Mouse (Mus musculus): ENCODE data around the gene Psmg1. TPM values are rescaled to one million over a fixed set of nuclear protein-coding genes. Genes with fewer than 3 reads are reported as not detected.
A peak's percentile ranks its signal among the peaks of the same experiment; 100 is the strongest.
"Not testable (repeated sequence)": the region's sequence is repeated elsewhere in the genome, so short reads cannot be mapped to it uniquely, and the experiment has no call there.

The Psmg1 gene
- 70.8 and 76.0 TPM in 2 replicates for polyA plus RNA-seq (2015; fragmentation: Nextera tagmentation; extraction: Ambion mirVana)

DNA sequence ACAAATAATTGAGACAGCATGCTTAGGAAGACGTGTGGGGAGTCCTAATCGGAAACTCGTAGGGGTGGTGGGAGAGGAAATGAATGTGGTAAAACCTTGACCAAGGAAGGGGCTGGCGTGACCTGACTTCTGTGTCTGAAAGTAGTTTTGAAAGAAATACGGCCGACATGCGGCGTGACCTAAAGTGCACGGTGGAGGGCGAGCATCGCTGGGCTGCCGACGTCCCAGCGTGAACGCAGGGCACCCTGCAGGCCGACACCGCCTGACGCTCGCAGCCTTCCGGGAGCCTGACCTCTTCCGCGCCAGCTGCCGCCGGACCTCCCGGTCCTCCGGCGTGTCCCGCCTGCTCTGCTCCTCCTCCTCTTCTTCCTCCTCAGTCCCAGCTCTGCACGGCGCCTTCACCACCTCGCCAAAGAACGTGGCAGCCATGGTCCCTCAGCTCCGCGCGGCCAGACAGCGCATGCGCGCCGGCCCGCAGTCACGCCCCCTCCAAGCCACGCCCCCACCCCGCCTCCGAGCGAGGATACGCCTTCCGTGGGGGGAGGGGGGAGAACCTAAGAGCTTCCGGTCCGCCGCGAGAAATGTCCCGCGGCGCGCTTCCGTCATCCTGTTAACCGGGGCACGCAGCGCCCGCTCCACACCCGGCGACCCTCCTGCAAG is at the start of gene Psmg1:
Gene Psmg1 (minus strand): TSS at position 499 of the 660 bp plus-strand sequence.
- Histone ChIP-seq H3K9ac (ENCODE audit: low read depth, low read length) (peak within 1 kb of the TSS; percentile 89), H3K4me2 (ENCODE audit: low read depth, low read length) (peak within 1 kb of the TSS; percentile 79), H3K36me3 (ENCODE audit: control insufficient read depth, insufficient read depth, low read length) (0 out of 2 replicates have a peak, but pooled peaks cover 6% of the 10 kb centered on the region), H3K4me1 (ENCODE audit: control insufficient read depth, insufficient read depth, low read length) (peaks cover 7% of the 10 kb centered on the region; the same call in 1 of the 2 replicates), H3K27me3 (replicated peaks; ENCODE audit: control insufficient read depth, insufficient read depth, low read length) (no peaks in the 10 kb centered on the region), H3K27ac (ENCODE audit: low read length) (peak within 1 kb of the TSS; percentile 82), H3K9me3 (ENCODE audit: control insufficient read depth, low read length) (no peaks in the 10 kb centered on the region), H3K4me3 (ENCODE audit: low read length) (peak within 1 kb of the TSS; percentile 87)
- peak; percentile 95 for ATAC-seq
- WGBS, result under 1% methylated on average over 61 of the region's 62 CpGs

DNA sequence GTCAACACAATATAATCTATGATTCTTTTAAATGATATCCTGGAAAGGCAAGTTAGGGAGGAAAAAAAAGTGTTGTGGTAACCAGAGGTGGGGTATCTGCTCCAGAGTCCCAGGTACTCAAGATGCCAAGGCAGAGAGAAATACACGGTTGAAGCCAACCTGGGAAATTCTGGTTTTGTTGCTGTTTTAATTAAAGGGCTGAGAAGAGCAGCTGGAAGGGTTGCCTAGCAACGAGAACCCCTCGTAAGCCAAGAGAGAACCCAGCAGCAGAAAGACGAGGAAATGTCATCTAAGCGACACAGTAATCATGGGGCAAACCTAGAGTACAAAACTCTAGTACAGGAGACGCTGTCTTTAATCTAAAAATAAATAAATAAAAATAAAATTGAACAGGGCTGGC is 48.8 kb upstream of the Psmg1 start:
- WGBS, result 67% methylated on average over 6 of the region's 6 CpGs
- Histone ChIP-seq H3K27me3 (replicated peaks; ENCODE audit: control insufficient read depth, insufficient read depth, low read length) (no peaks in the 10 kb centered on the region), H3K4me2 (ENCODE audit: low read depth, low read length) (no peak overlapping the region), H3K9ac (ENCODE audit: low read depth, low read length) (no peak overlapping the region), H3K9me3 (ENCODE audit: control insufficient read depth, low read length) (no peaks in the 10 kb centered on the region), H3K4me3 (ENCODE audit: low read length) (no peak overlapping the region), H3K4me1 (ENCODE audit: control insufficient read depth, insufficient read depth, low read length) (no peaks in the 10 kb centered on the region), H3K27ac (ENCODE audit: low read length) (no peak overlapping the region), H3K36me3 (ENCODE audit: control insufficient read depth, insufficient read depth, low read length) (peaks cover 24% of the 10 kb centered on the region)
- no peak for ATAC-seq

DNA sequence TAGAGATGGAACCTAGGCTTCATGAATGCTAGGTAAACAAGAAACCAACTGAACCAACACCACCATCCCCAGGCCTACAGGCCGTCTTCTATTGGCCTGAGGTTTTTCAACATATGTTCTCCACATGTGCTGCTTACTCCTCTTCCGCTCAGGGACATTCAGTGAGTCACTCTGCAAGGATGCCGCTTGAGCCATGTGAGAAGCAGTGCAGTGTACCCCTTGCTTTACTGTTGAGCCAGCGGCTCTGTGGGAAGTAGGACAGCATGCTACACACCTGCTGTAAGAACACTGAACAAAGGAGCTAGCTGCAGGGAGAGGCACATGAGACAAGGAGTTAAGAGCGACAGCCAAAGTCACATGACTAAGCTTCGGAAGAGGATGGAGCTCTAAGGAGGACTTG is 43.7 kb upstream of the Psmg1 start:
- 88% methylated on average over 6 of the region's 6 CpGs for WGBS
- Histone ChIP-seq H3K36me3 (ENCODE audit: control insufficient read depth, insufficient read depth, low read length) (peaks cover 40% of the 10 kb centered on the region), H3K4me1 (ENCODE audit: control insufficient read depth, insufficient read depth, low read length) (no peaks in the 10 kb centered on the region), H3K27ac (ENCODE audit: low read length) (no peak overlapping the region), H3K9ac (ENCODE audit: low read depth, low read length) (no peak overlapping the region), H3K4me2 (ENCODE audit: low read depth, low read length) (no peak overlapping the region), H3K4me3 (ENCODE audit: low read length) (no peak overlapping the region), H3K9me3 (ENCODE audit: control insufficient read depth, low read length) (no peaks in the 10 kb centered on the region), H3K27me3 (replicated peaks; ENCODE audit: control insufficient read depth, insufficient read depth, low read length) (no peaks in the 10 kb centered on the region)
- no peak for ATAC-seq

DNA sequence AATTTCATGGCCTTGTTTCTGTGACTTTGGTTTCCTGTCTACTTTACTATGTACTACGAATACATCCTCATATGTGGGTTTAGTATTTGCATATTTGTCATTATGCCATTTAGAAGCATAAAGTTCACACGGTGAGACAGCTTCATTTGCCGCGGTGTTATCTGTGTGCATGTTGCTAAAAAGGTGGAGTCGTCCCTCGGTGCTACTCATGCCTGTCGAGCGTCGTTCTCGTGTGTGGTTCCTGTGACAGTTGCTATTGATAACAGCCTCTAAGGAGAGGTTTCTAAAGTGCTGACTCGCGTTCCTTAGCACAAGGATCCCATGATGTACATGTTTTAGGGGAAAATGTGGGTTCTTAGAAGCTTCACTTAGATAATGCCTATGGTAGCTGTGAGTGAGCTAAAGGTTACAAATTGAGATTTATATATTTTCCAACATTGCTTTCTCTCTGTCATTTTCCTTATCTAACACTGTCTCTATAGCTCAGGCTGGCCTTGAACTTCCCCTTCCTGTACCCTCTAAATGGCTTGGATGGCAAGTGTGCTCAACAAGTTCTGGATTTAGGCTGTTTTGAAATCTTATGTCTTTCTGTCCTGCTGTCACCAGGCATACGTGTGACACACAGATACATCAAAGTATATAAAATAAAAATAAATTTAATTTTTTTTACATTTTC is 41.7 kb upstream of the Psmg1 start:
- no peak overlapping the region for H3K4me3 ChIP-seq (ENCODE audit: low read length)
- H3K4me1 ChIP-seq (ENCODE audit: control insufficient read depth, insufficient read depth, low read length), result no peaks in the 10 kb centered on the region
- peaks cover 37% of the 10 kb centered on the region for H3K36me3 ChIP-seq (ENCODE audit: control insufficient read depth, insufficient read depth, low read length)
- no peak overlapping the region for H3K4me2 ChIP-seq (ENCODE audit: low read depth, low read length)
- H3K9ac ChIP-seq (ENCODE audit: low read depth, low read length), result no peak overlapping the region
- no peak overlapping the region for H3K27ac ChIP-seq (ENCODE audit: low read length)
- no peaks in the 10 kb centered on the region for H3K27me3 ChIP-seq (replicated peaks; ENCODE audit: control insufficient read depth, insufficient read depth, low read length)
- 84% methylated on average over 13 of the region's 13 CpGs for WGBS
- no peaks in the 10 kb centered on the region for H3K9me3 ChIP-seq (ENCODE audit: control insufficient read depth, low read length)
- ATAC-seq, result no peak

DNA sequence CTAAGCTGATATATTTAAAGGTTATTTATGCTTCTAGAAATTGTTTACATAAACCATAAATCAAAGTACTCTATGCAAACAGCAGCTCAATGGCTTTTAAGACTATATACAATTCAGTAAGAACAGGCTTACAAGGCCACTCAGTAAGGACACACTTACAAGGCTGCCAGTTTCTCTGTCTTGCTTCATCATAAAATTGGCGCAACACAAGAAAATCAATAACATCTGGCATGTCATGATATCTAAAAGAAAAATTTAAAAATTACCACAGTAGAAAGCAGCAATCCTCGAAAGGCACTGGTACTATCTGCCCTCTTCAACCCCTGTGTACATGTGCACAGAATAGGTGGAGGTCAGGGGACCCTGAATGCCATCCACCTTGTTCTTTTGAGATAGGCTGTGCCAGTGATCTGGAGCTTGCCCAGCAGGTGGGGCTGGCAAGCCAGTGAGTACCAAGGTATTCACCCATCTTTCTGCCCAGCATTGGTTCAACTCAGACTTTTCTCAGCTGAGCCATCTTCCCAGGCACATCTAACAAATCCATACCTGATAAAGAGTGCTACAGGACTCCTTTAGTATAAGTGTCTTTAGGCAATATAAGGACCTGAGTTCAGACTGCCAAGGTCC is 39.8 kb upstream of the Psmg1 start:
- Histone ChIP-seq H3K4me3 (ENCODE audit: low read length) (no peak overlapping the region), H3K4me2 (ENCODE audit: low read depth, low read length) (no peak overlapping the region), H3K36me3 (ENCODE audit: control insufficient read depth, insufficient read depth, low read length) (peaks cover 35% of the 10 kb centered on the region), H3K9me3 (ENCODE audit: control insufficient read depth, low read length) (no peaks in the 10 kb centered on the region), H3K27me3 (replicated peaks; ENCODE audit: control insufficient read depth, insufficient read depth, low read length) (no peaks in the 10 kb centered on the region), H3K9ac (ENCODE audit: low read depth, low read length) (no peak overlapping the region), H3K27ac (ENCODE audit: low read length) (no peak overlapping the region), H3K4me1 (ENCODE audit: control insufficient read depth, insufficient read depth, low read length) (no peaks in the 10 kb centered on the region)
- WGBS, result 90% methylated on average over 2 of the region's 2 CpGs
- ATAC-seq, result no peak

DNA sequence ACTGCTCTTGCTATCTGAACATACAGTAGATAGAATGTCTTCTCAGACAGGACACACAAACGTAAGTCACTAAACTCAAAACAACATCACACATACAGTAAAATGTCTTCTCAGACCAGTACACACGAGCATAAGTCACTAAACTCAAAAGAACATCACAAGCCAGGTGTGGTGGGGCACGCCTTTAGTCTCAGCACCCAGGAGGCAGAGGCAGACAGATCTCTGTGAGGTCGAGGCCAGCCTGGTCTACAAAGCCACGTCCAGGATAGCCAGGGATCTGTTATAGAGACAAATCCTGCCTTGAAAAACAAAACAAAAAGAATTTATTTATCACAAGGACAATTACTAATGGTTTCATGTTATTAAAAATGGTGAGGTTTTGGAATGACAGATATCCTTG is 35.5 kb upstream of the Psmg1 start:
- H3K4me3 ChIP-seq (ENCODE audit: low read length), result no peak overlapping the region
- no peak overlapping the region for H3K9ac ChIP-seq (ENCODE audit: low read depth, low read length)
- H3K4me2 ChIP-seq (ENCODE audit: low read depth, low read length), result no peak overlapping the region
- H3K36me3 ChIP-seq (ENCODE audit: control insufficient read depth, insufficient read depth, low read length), result peaks cover 27% of the 10 kb centered on the region
- H3K9me3 ChIP-seq (ENCODE audit: control insufficient read depth, low read length), result no peaks in the 10 kb centered on the region
- ATAC-seq, result no peak
- no peaks in the 10 kb centered on the region for H3K27me3 ChIP-seq (replicated peaks; ENCODE audit: control insufficient read depth, insufficient read depth, low read length)
- H3K27ac ChIP-seq (ENCODE audit: low read length), result no peak overlapping the region
- WGBS, result 91% methylated on average over 5 of the region's 5 CpGs
- H3K4me1 ChIP-seq (ENCODE audit: control insufficient read depth, insufficient read depth, low read length), result no peaks in the 10 kb centered on the region

DNA sequence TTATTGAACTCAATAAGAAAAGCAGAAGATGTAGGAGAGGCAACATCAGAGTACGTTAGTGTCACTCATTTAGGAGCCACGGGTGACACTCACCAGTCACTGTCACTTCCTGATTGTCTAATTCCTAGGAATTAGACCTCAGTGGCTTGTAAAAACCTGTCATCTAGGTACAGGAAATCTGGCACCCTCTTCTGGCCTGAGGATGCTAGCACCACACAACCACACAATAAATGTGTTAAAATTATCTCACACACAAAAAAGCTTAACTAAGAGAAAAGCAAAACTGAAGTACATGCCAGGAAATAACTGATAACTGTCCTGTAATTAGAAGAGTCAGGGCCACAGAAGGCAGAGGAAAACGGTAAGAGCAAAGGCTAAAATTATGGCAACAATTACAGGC is 34.5 kb upstream of the Psmg1 start:
- no peak overlapping the region for H3K27ac ChIP-seq (ENCODE audit: low read length)
- H3K4me1 ChIP-seq (ENCODE audit: control insufficient read depth, insufficient read depth, low read length), result no peaks in the 10 kb centered on the region
- H3K9ac ChIP-seq (ENCODE audit: low read depth, low read length), result no peak overlapping the region
- H3K36me3 ChIP-seq (ENCODE audit: control insufficient read depth, insufficient read depth, low read length), result peaks cover 25% of the 10 kb centered on the region
- ATAC-seq, result no peak
- H3K9me3 ChIP-seq (ENCODE audit: control insufficient read depth, low read length), result no peaks in the 10 kb centered on the region
- WGBS, result 86% methylated on average over 3 of the region's 3 CpGs
- H3K27me3 ChIP-seq (replicated peaks; ENCODE audit: control insufficient read depth, insufficient read depth, low read length), result no peaks in the 10 kb centered on the region
- no peak overlapping the region for H3K4me3 ChIP-seq (ENCODE audit: low read length)
- H3K4me2 ChIP-seq (ENCODE audit: low read depth, low read length), result no peak overlapping the region

DNA sequence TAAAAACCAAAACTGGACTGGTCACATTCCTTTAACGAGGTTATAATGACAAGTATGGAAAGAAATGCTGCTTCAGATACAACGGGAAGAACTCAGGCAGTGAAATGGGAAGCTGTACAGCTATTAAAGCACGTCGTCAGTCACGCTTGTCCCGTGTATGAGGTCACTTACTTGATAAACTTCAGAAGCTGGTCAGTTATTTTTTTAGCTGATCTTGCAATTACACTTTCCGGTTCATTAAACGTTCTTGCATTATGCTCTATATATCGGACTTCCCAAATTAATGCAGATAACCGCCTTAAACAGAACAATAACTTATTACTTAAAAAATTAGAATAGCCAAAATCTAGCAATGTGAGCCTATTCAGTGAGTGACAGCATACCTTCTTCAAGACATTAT is 30.3 kb upstream of the Psmg1 start:
- H3K36me3 ChIP-seq (ENCODE audit: control insufficient read depth, insufficient read depth, low read length), result peaks cover 20% of the 10 kb centered on the region
- H3K9me3 ChIP-seq (ENCODE audit: control insufficient read depth, low read length), result no peaks in the 10 kb centered on the region

DNA sequence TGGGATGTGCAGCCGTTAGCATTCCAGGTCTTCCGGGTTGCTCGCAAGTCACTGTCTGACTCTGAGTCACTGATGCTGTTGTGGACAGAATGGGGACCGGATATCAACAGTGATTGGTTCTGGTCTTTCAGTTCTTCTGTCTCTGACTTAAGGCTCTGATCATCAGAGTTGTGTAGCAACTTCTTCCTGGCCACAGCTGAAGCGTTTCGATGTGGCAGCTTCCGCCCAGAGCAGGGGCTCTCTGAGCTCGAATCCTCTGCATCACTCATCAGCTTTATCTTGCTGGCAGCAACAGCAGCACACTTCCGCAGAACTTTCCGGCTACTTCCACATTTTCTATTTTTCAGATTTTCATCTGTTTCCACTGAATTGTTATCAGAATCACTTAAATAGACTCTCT is 18.4 kb upstream of the Psmg1 start:
- H3K9me3 ChIP-seq (ENCODE audit: control insufficient read depth, low read length); ATAC-seq; H3K9ac ChIP-seq (ENCODE audit: low read depth, low read length); H3K4me1 ChIP-seq (ENCODE audit: control insufficient read depth, insufficient read depth, low read length); H3K4me2 ChIP-seq (ENCODE audit: low read depth, low read length); H3K27ac ChIP-seq (ENCODE audit: low read length); H3K27me3 ChIP-seq (replicated peaks; ENCODE audit: control insufficient read depth, insufficient read depth, low read length); H3K4me3 ChIP-seq (ENCODE audit: low read length); H3K36me3 ChIP-seq (ENCODE audit: control insufficient read depth, insufficient read depth, low read length): not testable (repeated sequence)
- no CpG with 5 or more reads among the region's 10 CpGs for WGBS

More for the DNA sequence above, 30.3 kb upstream of the Psmg1 start:
- Histone ChIP-seq H3K4me1 (ENCODE audit: control insufficient read depth, insufficient read depth, low read length) (no peaks in the 10 kb centered on the region), H3K27ac (ENCODE audit: low read length) (no peak overlapping the region), H3K4me2 (ENCODE audit: low read depth, low read length) (no peak overlapping the region), H3K4me3 (ENCODE audit: low read length) (no peak overlapping the region), H3K27me3 (replicated peaks; ENCODE audit: control insufficient read depth, insufficient read depth, low read length) (no peaks in the 10 kb centered on the region), H3K9ac (ENCODE audit: low read depth, low read length) (no peak overlapping the region)
- 92% methylated on average over 10 of the region's 10 CpGs for WGBS
- ATAC-seq, result no peak
